23 mouse cellular contexts compared by ENCODE assay signal in genomic region chr19:43780391-43780790, GRCm38 (mm10). TPM values are rescaled to one million over a fixed set of nuclear protein-coding genes. Genes with fewer than 3 reads are reported as not detected.
A peak's percentile ranks its signal among the peaks of the same experiment; 100 is the strongest.
DNase-seq lines count a peak whose midpoint lies in the region; ATAC-seq and TF ChIP-seq lines count a peak whose summit lies in the region.
"Had no signal": no experiment of that assay in that cellular context is flagged by ENCODE, and none has a peak within 500 bp of the region (broad histone marks: within the 10 kb centered on the region; RNA-seq: fewer than 3 reads in every experiment).

No protein-coding gene starts in this region.

- no peak for TF ChIP-seq CTCF in MEL (IDR thresholded peaks at IDR 0.05 in 2 of 3, conservative IDR thresholded peaks at IDR 0.05 in 1 of 3; ENCODE audit: control insufficient read depth in 1 of 3, insufficient read depth in 1 of 3, low read depth in 2 of 3, low read length in 3 of 3, poor library complexity in 1 of 3, severe bottlenecking in 1 of 3)

- 0 out of 2 replicates have a peak overlapping the region, but pooled peaks have one; percentile 17 for H3K27ac ChIP-seq in intestine, embryonic 15.5 days
- H3K27ac ChIP-seq in intestine, embryonic 16.5 days (ENCODE audit: low read length): no peak overlapping the region
- H3K27ac ChIP-seq in MEL (ENCODE audit: control insufficient read depth, low read depth, low read length): no peak overlapping the region
- H3K27ac ChIP-seq: embryonic facial prominence, embryonic 10.5 days; embryonic facial prominence, embryonic 12.5 days; forebrain, embryonic 10.5 days; forebrain, embryonic 12.5 days had no signal

- TF ChIP-seq RAD21 in MEL (IDR thresholded peaks at IDR 0.05; ENCODE audit: low read depth, low read length): no peak

- H3K9ac ChIP-seq in intestine, embryonic 15.5 days: no peak overlapping the region
- H3K9ac ChIP-seq in intestine, embryonic 16.5 days (ENCODE audit: low read depth, low read length): no peak overlapping the region
- no peak overlapping the region for H3K9ac ChIP-seq in MEL (ENCODE audit: control insufficient read depth, low read depth, low read length, poor library complexity, severe bottlenecking)
- H3K9ac ChIP-seq: embryonic facial prominence, embryonic 12.5 days; forebrain, embryonic 12.5 days had no signal

- peak; percentile 44 for DNase-seq in 416B (ENCODE audit: low read depth)
- DNase-seq in MEL (ENCODE audit: low read depth, low spot score): no peak
- DNase-seq in urinary bladder, postnatal 25 days (ENCODE audit: low spot score): no peak
- DNase-seq in natural killer cell, adult 2 months (ENCODE audit: low spot score in 2 of 2): no peak
- DNase-seq: adrenal gland, adult 2 months; adrenal gland, postnatal 10 days; adrenal gland, postnatal 25 days; cerebellum, adult 11-12 months; cerebellum, adult 2 months; cerebellum, adult 9-10 months; cerebellum, postnatal 10 days; cerebellum, postnatal 25 days had no signal

- H3K9me3 ChIP-seq in intestine, embryonic 15.5 days: no peaks in the 10 kb centered on the region
- no peaks in the 10 kb centered on the region for H3K9me3 ChIP-seq in intestine, embryonic 16.5 days (ENCODE audit: control insufficient read depth, low read length)
- H3K9me3 ChIP-seq in MEL (replicated peaks; ENCODE audit: insufficient read depth, low read length): no peaks in the 10 kb centered on the region
- H3K9me3 ChIP-seq: embryonic facial prominence, embryonic 10.5 days; embryonic facial prominence, embryonic 12.5 days; forebrain, embryonic 10.5 days; forebrain, embryonic 12.5 days; G1E had no signal

- no peaks in the 10 kb centered on the region for H3K27me3 ChIP-seq in intestine, embryonic 15.5 days (replicated peaks)
- H3K27me3 ChIP-seq in intestine, embryonic 16.5 days (replicated peaks; ENCODE audit: control insufficient read depth, insufficient read depth, low read length): no peaks in the 10 kb centered on the region
- H3K27me3 ChIP-seq in MEL (ENCODE audit: control insufficient read depth in 1 of 2, insufficient read depth in 2 of 2, low read length in 2 of 2): no peaks in the 10 kb centered on the region; a peak in 1 of 4 replicates
- H3K27me3 ChIP-seq: embryonic facial prominence, embryonic 12.5 days; forebrain, embryonic 12.5 days had no signal

- H3K4me1 ChIP-seq in intestine, embryonic 15.5 days (replicated peaks): no peaks in the 10 kb centered on the region
- no peaks in the 10 kb centered on the region for H3K4me1 ChIP-seq in intestine, embryonic 16.5 days (ENCODE audit: control insufficient read depth, insufficient read depth, low read length)
- peaks cover 0 to 8% of the 10 kb centered on the region in 2 experiments; a peak in 3 of 4 replicates for H3K4me1 ChIP-seq in MEL (ENCODE audit: control insufficient read depth in 1 of 2, insufficient read depth in 2 of 2, low read length in 2 of 2)
- H3K4me1 ChIP-seq: embryonic facial prominence, embryonic 10.5 days; embryonic facial prominence, embryonic 12.5 days; forebrain, embryonic 10.5 days; forebrain, embryonic 12.5 days had no signal

- no peak overlapping the region for H3K4me3 ChIP-seq in intestine, embryonic 15.5 days (replicated peaks)
- H3K4me3 ChIP-seq in intestine, embryonic 16.5 days (ENCODE audit: low read length): no peak overlapping the region
- no peak overlapping the region for H3K4me3 ChIP-seq in MEL (ENCODE audit: control insufficient read depth in 1 of 2, insufficient read depth in 1 of 2, low read depth in 2 of 2, low read length in 2 of 2)
- H3K4me3 ChIP-seq: embryonic facial prominence, embryonic 10.5 days; embryonic facial prominence, embryonic 12.5 days; erythroblast, embryonic 14.5 days; forebrain, embryonic 10.5 days; forebrain, embryonic 12.5 days had no signal

- WGBS in intestine, embryonic 15.5 days: 64% methylated on average over 5 of the region's 5 CpGs
- WGBS in intestine, embryonic 16.5 days: 58% methylated on average over 5 of the region's 5 CpGs

- no peak for TF ChIP-seq POLR2A in MEL (IDR thresholded peaks at IDR 0.05; ENCODE audit: control insufficient read depth in 1 of 2, insufficient read depth in 1 of 2, low read depth in 1 of 2, low read length in 2 of 2, poor library complexity in 1 of 2)

- ATAC-seq in intestine, embryonic 15.5 days: no peak
- ATAC-seq in intestine, embryonic 16.5 days: no peak
- ATAC-seq: forebrain, embryonic 14.5 days; forebrain, embryonic 16.5 days had no signal

- no peaks in the 10 kb centered on the region for H3K36me3 ChIP-seq in intestine, embryonic 15.5 days
- no peaks in the 10 kb centered on the region for H3K36me3 ChIP-seq in intestine, embryonic 16.5 days (ENCODE audit: control insufficient read depth, insufficient read depth, low read length)
- peaks cover 0 to 9% of the 10 kb centered on the region in 2 experiments; a peak in 2 of 4 replicates for H3K36me3 ChIP-seq in MEL (ENCODE audit: control insufficient read depth in 1 of 2, insufficient read depth in 2 of 2, low read length in 2 of 2)
- H3K36me3 ChIP-seq: embryonic facial prominence, embryonic 10.5 days; embryonic facial prominence, embryonic 12.5 days; forebrain, embryonic 10.5 days; forebrain, embryonic 12.5 days; G1E had no signal

- H3K79me2 ChIP-seq in MEL (ENCODE audit: control insufficient read depth, insufficient read depth, low read length, poor library complexity): no peaks in the 10 kb centered on the region

- 0 out of 4 replicates have a peak, but pooled peaks of 1 of the 2 experiments have one; percentile 2 for TF ChIP-seq EP300 in MEL (IDR thresholded peaks at IDR 0.05; ENCODE audit: low read depth in 1 of 2, low read length in 2 of 2)

- no peak overlapping the region for H3K4me2 ChIP-seq in intestine, embryonic 15.5 days (replicated peaks)
- no peak overlapping the region for H3K4me2 ChIP-seq in intestine, embryonic 16.5 days (ENCODE audit: low read depth, low read length)
- H3K4me2 ChIP-seq: embryonic facial prominence, embryonic 12.5 days; forebrain, embryonic 12.5 days had no signal

TF ChIP-seq in MEL, 35 proteins besides CTCF, POLR2A, EP300 and RAD21:
- TF ChIP-seq MXI1 (IDR thresholded peaks at IDR 0.05; ENCODE audit: low read depth, low read length): no peak
- TF ChIP-seq E2F4 (IDR thresholded peaks at IDR 0.05; ENCODE audit: borderline replicate concordance, low read depth, low read length): no peak
- 0 out of 2 replicates have a peak, but pooled peaks have one; percentile 12 for TF ChIP-seq ELF1 (IDR thresholded peaks at IDR 0.05; ENCODE audit: low read depth, low read length)
- no peak for TF ChIP-seq MAX (IDR thresholded peaks at IDR 0.05; ENCODE audit: low read length)
- TF ChIP-seq ZKSCAN1 (IDR thresholded peaks at IDR 0.05; ENCODE audit: low read depth, low read length): no peak
- no peak for TF ChIP-seq USF1 (IDR thresholded peaks at IDR 0.05; ENCODE audit: low read depth, low read length)
- TF ChIP-seq HCFC1 (IDR thresholded peaks at IDR 0.05; ENCODE audit: low read depth, low read length): no peak
- no peak for TF ChIP-seq MAFK (IDR thresholded peaks at IDR 0.05; ENCODE audit: borderline replicate concordance, low read depth, low read length)
- peak; percentile 75 for TF ChIP-seq ZNF384 (IDR thresholded peaks at IDR 0.05; ENCODE audit: low read depth, low read length)
- TF ChIP-seq TCF12 (IDR thresholded peaks at IDR 0.05; ENCODE audit: low read depth, low read length): no peak
- TF ChIP-seq KAT2A (conservative IDR thresholded peaks at IDR 0.05; ENCODE audit: low read depth, low read length): no peak
- TF ChIP-seq GABPA (IDR thresholded peaks at IDR 0.05; ENCODE audit: low read depth, low read length): no peak
- no peak for TF ChIP-seq SIN3A (IDR thresholded peaks at IDR 0.05; ENCODE audit: low read length)
- TF ChIP-seq TBP (IDR thresholded peaks at IDR 0.05; ENCODE audit: low read depth, low read length): no peak

RNA-seq across cellular contexts. Expression of gene Abcc2, which starts 1.6 kb away (rescaled TPM):
- 16.7 and 24.3 TPM in 2 replicates for polyA plus RNA-seq in intestine, embryonic 15.5 days (2015; fragmentation: Nextera tagmentation; extraction: Ambion mirVana)
- polyA plus RNA-seq in intestine, embryonic 16.5 days (2015; fragmentation: Nextera tagmentation; extraction: Ambion mirVana): 24.1 and 31.4 TPM in 2 replicates
- not detected in 2 replicates for total RNA-seq in MEL (2012; rRNA removed)
- polyA plus RNA-seq in MEL (2012; ENCODE audit: insufficient read depth in 1 of 2, insufficient read length in 2 of 2, low read depth in 1 of 2, low replicate concordance in 2 of 2, missing spikeins in 1 of 2): under 1 TPM in 1 of 2 experiments, not detected in 1; 0.04 TPM
- polyA plus RNA-seq: C2C12; embryonic facial prominence, embryonic 10.5 days; forebrain, embryonic 10.5 days; forebrain, embryonic 12.5 days; forebrain, embryonic 14.5 days; forebrain, embryonic 16.5 days had no signal

RNA-seq across cellular contexts. Expression of gene Cox15, which starts 27.6 kb away (rescaled TPM):
- polyA plus RNA-seq in intestine, embryonic 15.5 days (2015; fragmentation: Nextera tagmentation; extraction: Ambion mirVana): 12.2 and 14.2 TPM in 2 replicates
- polyA plus RNA-seq in intestine, embryonic 16.5 days (2015; fragmentation: Nextera tagmentation; extraction: Ambion mirVana): 18.6 and 21.7 TPM in 2 replicates
- 30.1 and 32.4 TPM in 2 replicates for total RNA-seq in MEL (2012; rRNA removed)
- 10 to 100 TPM; 30.2 to 59.1 TPM for polyA plus RNA-seq in MEL (2012; ENCODE audit: insufficient read depth in 1 of 2, insufficient read length in 2 of 2, low read depth in 1 of 2, low replicate concordance in 2 of 2, missing spikeins in 1 of 2)

RNA-seq across cellular contexts. Expression of gene Cutc, which starts 27.6 kb away (rescaled TPM):
- 24.8 and 25.9 TPM in 2 replicates for polyA plus RNA-seq in intestine, embryonic 15.5 days (2015; fragmentation: Nextera tagmentation; extraction: Ambion mirVana)
- polyA plus RNA-seq in intestine, embryonic 16.5 days (2015; fragmentation: Nextera tagmentation; extraction: Ambion mirVana): 23.5 and 25.6 TPM in 2 replicates
- total RNA-seq in MEL (2012; rRNA removed): 10.0 and 10.1 TPM in 2 replicates
- polyA plus RNA-seq in MEL (2012; ENCODE audit: insufficient read depth in 1 of 2, insufficient read length in 2 of 2, low read depth in 1 of 2, low replicate concordance in 2 of 2, missing spikeins in 1 of 2): 10 to 100 TPM in 1 of 2 experiments, not detected in 1; 18.8 TPM

Comparison
In these comparisons a context has a peak if more than half of its experiments do, and no peak if none do; other contexts are left out.
1. RNA of gene Abcc2, which starts 1.6 kb away (polyA plus RNA-seq): 24.1 to 31.4 TPM in intestine, embryonic 16.5 days and 16.7 to 24.3 TPM in intestine, embryonic 15.5 days; 0.04 TPM in MEL; every median in the first group is over 10 times any median in the second.